9 mouse cellular contexts compared by ENCODE assay signal in genomic region chr1:75933831-75934230, GRCm38 (mm10).
DNase-seq lines count a peak whose midpoint lies in the region; ATAC-seq and TF ChIP-seq lines count a peak whose summit lies in the region.
"Had no signal": no experiment of that assay in that cellular context is flagged by ENCODE, and none has a peak within 500 bp of the region (broad histone marks: within the 10 kb centered on the region; RNA-seq: fewer than 3 reads in every experiment).

No protein-coding gene starts in this region.

- WGBS in limb, embryonic 14.5 days, result 26% methylated on average over 4 of the region's 4 CpGs
- WGBS in limb, embryonic 10.5 days, result 80% methylated on average over 4 of the region's 4 CpGs
- WGBS in embryonic facial prominence, embryonic 13.5 days, result 22% methylated on average over 4 of the region's 4 CpGs
- 7% methylated on average over 4 of the region's 4 CpGs for WGBS in heart, embryonic 16.5 days

- TF ChIP-seq POLR2A in limb, embryonic 14.5 days (IDR thresholded peaks at IDR 0.05; ENCODE audit: borderline replicate concordance, extremely low read depth, insufficient read depth, insufficient read length), result no peak

- H3K27me3 ChIP-seq in limb, embryonic 14.5 days (ENCODE audit: control insufficient read depth, insufficient read depth, low read length), result no peaks in the 10 kb centered on the region
- peaks cover 6% of the 10 kb centered on the region for H3K27me3 ChIP-seq in limb, embryonic 10.5 days (ENCODE audit: low read depth, poor library complexity, severe bottlenecking)
- H3K27me3 ChIP-seq in embryonic facial prominence, embryonic 13.5 days, result no peaks in the 10 kb centered on the region
- no peaks in the 10 kb centered on the region for H3K27me3 ChIP-seq in heart, embryonic 16.5 days (ENCODE audit: control insufficient read depth, insufficient read depth, low read length)

- H3K36me3 ChIP-seq in limb, embryonic 14.5 days (ENCODE audit: control insufficient read depth, insufficient read depth, low read length), result no peaks in the 10 kb centered on the region
- no peaks in the 10 kb centered on the region for H3K36me3 ChIP-seq in limb, embryonic 10.5 days
- H3K36me3 ChIP-seq in embryonic facial prominence, embryonic 13.5 days, result no peaks in the 10 kb centered on the region
- no peaks in the 10 kb centered on the region for H3K36me3 ChIP-seq in heart, embryonic 16.5 days (ENCODE audit: control insufficient read depth, insufficient read depth)
- H3K36me3 ChIP-seq: hindbrain, embryonic 10.5 days had no signal

- peak; percentile 73 for DNase-seq in limb, embryonic 14.5 days (ENCODE audit: low spot score)
- no peak for DNase-seq in limb, embryonic 10.5 days (ENCODE audit: low spot score)
- DNase-seq in adrenal gland, adult 2 months, result peak; percentile 75
- no peak for DNase-seq in spleen, adult 12 weeks (ENCODE audit: low spot score)
- no peak for DNase-seq in left cerebral cortex, postnatal 36 days (ENCODE audit: low spot score in 2 of 2)
- no peak for DNase-seq in spleen, postnatal 14 days (ENCODE audit: low spot score in 2 of 2)

- H3K4me2 ChIP-seq in limb, embryonic 14.5 days (replicated peaks; ENCODE audit: low read depth, low read length, severe bottlenecking), result no peak overlapping the region
- H3K4me2 ChIP-seq in embryonic facial prominence, embryonic 13.5 days, result no peak overlapping the region
- 0 out of 2 replicates have a peak overlapping the region, but pooled peaks have one; percentile 11 for H3K4me2 ChIP-seq in heart, embryonic 16.5 days (ENCODE audit: low read depth, low read length)

- H3K4me3 ChIP-seq in limb, embryonic 14.5 days (replicated peaks; ENCODE audit: low read length), result no peak overlapping the region
- no peak overlapping the region for H3K4me3 ChIP-seq in limb, embryonic 10.5 days
- no peak overlapping the region for H3K4me3 ChIP-seq in embryonic facial prominence, embryonic 13.5 days
- no peak overlapping the region for H3K4me3 ChIP-seq in heart, embryonic 16.5 days (ENCODE audit: low read length)
- H3K4me3 ChIP-seq: hindbrain, embryonic 10.5 days had no signal

- no peak overlapping the region for H3K9ac ChIP-seq in limb, embryonic 14.5 days (ENCODE audit: low read depth, low read length, severe bottlenecking)
- H3K9ac ChIP-seq in embryonic facial prominence, embryonic 13.5 days, result no peak overlapping the region
- no peak overlapping the region for H3K9ac ChIP-seq in heart, embryonic 16.5 days (ENCODE audit: low read length)

- no peak for ATAC-seq in limb, embryonic 14.5 days (ENCODE audit: low FRiP score, low read depth)
- ATAC-seq in embryonic facial prominence, embryonic 13.5 days (ENCODE audit: insufficient number of reproducible peaks, insufficient read depth, low FRiP score, low TSS enrichment, low read depth), result no peak
- no peak for ATAC-seq in heart, embryonic 16.5 days (replicated peaks; ENCODE audit: extremely low read depth, insufficient read depth, low FRiP score)

- H3K27ac ChIP-seq in limb, embryonic 14.5 days (replicated peaks; ENCODE audit: low read depth, low read length), result no peak overlapping the region
- no peak overlapping the region for H3K27ac ChIP-seq in limb, embryonic 10.5 days
- H3K27ac ChIP-seq in embryonic facial prominence, embryonic 13.5 days, result peak overlapping the region; percentile 13
- H3K27ac ChIP-seq in heart, embryonic 16.5 days (ENCODE audit: low read length), result peak overlapping the region; percentile 79
- H3K27ac ChIP-seq: hindbrain, embryonic 10.5 days had no signal

- intact Hi-C loops in left cerebral cortex, postnatal 36 days (cut with DNase I), result no loop called here

- peaks cover 16% of the 10 kb centered on the region for H3K4me1 ChIP-seq in limb, embryonic 14.5 days (ENCODE audit: control insufficient read depth, insufficient read depth, low read length)
- H3K4me1 ChIP-seq in limb, embryonic 10.5 days, result peaks cover 21% of the 10 kb centered on the region
- H3K4me1 ChIP-seq in embryonic facial prominence, embryonic 13.5 days, result peaks cover 40% of the 10 kb centered on the region
- peaks cover 28% of the 10 kb centered on the region for H3K4me1 ChIP-seq in heart, embryonic 16.5 days (ENCODE audit: control insufficient read depth, insufficient read depth, low read length)

- H3K9me3 ChIP-seq in limb, embryonic 14.5 days (ENCODE audit: control insufficient read depth, low read length), result no peaks in the 10 kb centered on the region
- no peaks in the 10 kb centered on the region for H3K9me3 ChIP-seq in limb, embryonic 10.5 days (replicated peaks)
- H3K9me3 ChIP-seq in embryonic facial prominence, embryonic 13.5 days, result no peaks in the 10 kb centered on the region
- H3K9me3 ChIP-seq in heart, embryonic 16.5 days (replicated peaks; ENCODE audit: control insufficient read depth, low read length), result no peaks in the 10 kb centered on the region
- H3K9me3 ChIP-seq: hindbrain, embryonic 10.5 days had no signal

Comparison
In these comparisons a context has a peak if more than half of its experiments do, and no peak if none do; other contexts are left out.
1. DNase-seq: peak in limb, embryonic 14.5 days (single experiment) and adrenal gland, adult 2 months (single experiment); none in limb, embryonic 10.5 days (single experiment), spleen, adult 12 weeks (single experiment), left cerebral cortex, postnatal 36 days (0 of 2) and spleen, postnatal 14 days (0 of 2).
2. H3K27ac ChIP-seq: peak in embryonic facial prominence, embryonic 13.5 days (single experiment) and heart, embryonic 16.5 days (single experiment); none in limb, embryonic 14.5 days (single experiment) and limb, embryonic 10.5 days (single experiment).